Mouse (Mus musculus): ENCODE data around the gene Fkrp.

GRCm38 (mm10) chr7:16815351-16815941, 1.1 kb downstream of the Fkrp start, which contains the start of gene Strn4:
- TF ChIP-seq CTCF (IDR thresholded peaks at IDR 0.05; ENCODE audit: insufficient read depth, low read length): no peak
- TF ChIP-seq POLR2A (IDR thresholded peaks at IDR 0.05; ENCODE audit: borderline replicate concordance, extremely low read depth, low read depth, low read length): no peak

Measured in lung, adult 2 months (tissue).